Mouse (Mus musculus): ENCODE data around the gene Heatr5a. TPM values are rescaled to one million over a fixed set of nuclear protein-coding genes. Genes with fewer than 3 reads are reported as not detected.

Heatr5a gene
- polyA plus RNA-seq, 1 experiment: 17.1 TPM

- DNase-seq (ENCODE audit: low spot score): no peak
Observed at GRCm38 (mm10) chr12:51847953-51848680, 123.0 kb downstream of the Heatr5a start.

GRCm38 (mm10) chr12:51845261-51845660 is 125.9 kb downstream of the Heatr5a start:
- no peak for DNase-seq (ENCODE audit: low spot score)

DNA sequence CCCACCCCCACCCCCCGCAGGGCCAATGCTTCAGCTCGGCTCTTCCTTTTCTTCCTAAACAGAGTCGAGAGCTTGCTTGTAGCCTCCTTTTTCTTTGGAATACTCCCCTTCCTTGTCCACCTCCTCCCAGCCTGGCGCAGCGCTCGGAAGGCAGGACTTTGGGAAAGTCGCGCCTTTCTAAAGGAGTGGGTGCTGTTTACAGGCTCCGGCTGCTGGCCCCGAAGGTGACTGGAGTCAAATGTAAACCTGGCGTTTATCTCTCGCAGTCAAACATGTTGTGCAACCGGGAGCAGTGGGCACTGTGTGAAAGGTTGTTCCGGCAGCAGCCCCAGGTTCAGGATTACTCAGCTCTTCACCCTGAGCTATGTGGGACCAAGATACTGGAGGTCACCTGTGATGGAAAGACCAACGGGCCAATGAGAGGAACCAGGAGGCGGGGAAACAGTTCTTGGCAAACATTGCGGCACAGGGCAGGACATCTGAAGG is 126.3 kb downstream of the Heatr5a start:
- DNase-seq (ENCODE audit: low spot score): peak; percentile 81

- DNase-seq (ENCODE audit: low spot score): no peak
Observed at GRCm38 (mm10) chr12:51843576-51844520, 127.3 kb downstream of the Heatr5a start.

DNA sequence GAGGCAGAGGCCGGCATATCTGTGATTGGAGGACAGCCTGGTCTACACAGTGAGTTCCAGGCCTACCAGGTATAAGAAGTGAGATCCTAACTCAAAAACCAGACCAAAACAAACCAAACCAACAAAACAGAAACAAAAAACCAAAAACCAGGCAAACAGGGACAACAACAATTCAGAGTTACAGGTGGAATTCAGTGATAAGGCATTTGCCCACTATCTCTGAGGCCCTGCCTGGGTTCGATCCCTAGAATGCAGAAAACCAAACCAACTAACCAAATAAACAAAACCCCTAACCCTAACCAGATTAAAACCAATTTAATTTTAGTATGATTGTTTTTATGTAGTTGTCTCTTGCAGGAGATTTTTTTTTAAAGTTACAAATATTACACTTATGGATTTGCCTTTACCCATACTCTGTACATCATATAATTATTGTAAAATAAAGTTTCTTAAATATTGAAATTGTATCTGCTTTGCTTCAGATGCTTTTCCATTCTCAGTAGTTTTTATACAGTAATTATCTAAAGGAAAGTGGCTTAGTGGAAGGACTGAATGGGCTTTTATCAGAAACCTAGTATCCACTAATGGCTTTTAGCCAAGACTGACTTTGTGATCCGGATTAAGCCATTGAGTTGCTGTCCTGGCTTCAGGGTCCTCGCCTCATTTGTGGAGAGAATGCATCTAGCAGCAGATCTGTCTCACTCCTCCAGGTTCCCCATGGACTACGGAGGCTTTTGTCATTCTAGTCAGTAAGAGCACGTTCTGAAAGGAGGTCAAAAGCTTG is 128.8 kb downstream of the Heatr5a start:
- DNase-seq (ENCODE audit: low spot score): no peak

DNA sequence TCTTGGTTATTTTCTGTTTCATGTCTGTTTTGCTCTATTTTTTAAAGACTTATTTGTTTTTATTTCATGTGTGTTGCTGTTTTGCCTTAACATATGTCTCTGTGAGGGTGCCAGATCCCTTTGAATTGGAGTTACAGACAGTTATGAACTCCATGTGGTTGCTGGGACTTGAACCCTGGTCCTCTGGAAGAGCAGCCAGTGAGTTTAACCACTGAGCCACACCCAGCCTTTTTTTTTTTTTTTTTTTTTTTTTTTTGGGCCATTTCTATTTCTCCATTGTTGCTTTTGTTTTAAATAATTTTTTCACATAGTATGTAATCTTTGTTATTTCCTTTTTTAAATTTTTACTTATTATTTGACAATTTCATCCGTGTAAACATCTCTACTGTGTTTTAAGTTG is 131.3 kb downstream of the Heatr5a start:
- no peak for DNase-seq (ENCODE audit: low spot score)

- no peak for DNase-seq (ENCODE audit: low spot score)
Observed at GRCm38 (mm10) chr12:51835219-51835618, 135.9 kb downstream of the Heatr5a start.

- no peak for DNase-seq (ENCODE audit: low spot score)
Observed at GRCm38 (mm10) chr12:51831931-51832330, 139.2 kb downstream of the Heatr5a start.

DNA sequence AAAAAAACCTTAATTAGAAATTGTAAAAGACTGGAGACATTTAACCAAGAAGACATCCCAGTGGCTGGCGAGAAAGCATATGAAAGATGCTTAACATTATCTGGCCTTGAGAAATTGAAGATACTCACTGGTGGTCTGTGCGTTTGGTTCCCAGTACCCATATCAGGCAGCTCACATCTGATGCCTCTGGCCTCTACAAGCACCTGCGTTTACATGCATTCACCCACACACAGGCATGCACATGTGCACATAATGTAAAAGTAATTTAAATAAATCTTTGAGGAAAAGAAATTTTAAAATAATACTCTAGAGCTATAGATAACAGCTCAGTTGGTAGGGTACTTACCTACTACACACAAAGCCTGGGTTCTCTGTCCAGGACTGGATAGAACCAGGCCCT is 139.8 kb downstream of the Heatr5a start:
- no peak for DNase-seq (ENCODE audit: low spot score)

- no peak for DNase-seq (ENCODE audit: low spot score)
Observed at GRCm38 (mm10) chr12:51830671-51831070, 140.4 kb downstream of the Heatr5a start.

DNA sequence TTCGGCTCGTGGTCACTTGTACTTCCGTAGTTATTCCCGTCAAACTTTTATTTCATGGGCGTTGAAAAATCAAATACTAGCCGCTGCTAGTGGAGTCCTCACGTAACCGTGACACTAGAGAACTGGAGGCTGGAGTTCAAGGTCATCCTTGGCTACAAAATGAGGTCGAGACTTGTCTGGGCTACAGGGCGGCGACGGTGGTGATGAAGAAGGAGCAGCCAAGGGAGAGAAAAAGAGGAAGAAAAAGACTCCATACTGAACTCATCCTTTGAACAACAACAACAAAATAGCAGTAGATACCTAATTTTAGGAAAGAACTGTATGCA is 141.1 kb downstream of the Heatr5a start:
- no peak for DNase-seq (ENCODE audit: low spot score)

DNA sequence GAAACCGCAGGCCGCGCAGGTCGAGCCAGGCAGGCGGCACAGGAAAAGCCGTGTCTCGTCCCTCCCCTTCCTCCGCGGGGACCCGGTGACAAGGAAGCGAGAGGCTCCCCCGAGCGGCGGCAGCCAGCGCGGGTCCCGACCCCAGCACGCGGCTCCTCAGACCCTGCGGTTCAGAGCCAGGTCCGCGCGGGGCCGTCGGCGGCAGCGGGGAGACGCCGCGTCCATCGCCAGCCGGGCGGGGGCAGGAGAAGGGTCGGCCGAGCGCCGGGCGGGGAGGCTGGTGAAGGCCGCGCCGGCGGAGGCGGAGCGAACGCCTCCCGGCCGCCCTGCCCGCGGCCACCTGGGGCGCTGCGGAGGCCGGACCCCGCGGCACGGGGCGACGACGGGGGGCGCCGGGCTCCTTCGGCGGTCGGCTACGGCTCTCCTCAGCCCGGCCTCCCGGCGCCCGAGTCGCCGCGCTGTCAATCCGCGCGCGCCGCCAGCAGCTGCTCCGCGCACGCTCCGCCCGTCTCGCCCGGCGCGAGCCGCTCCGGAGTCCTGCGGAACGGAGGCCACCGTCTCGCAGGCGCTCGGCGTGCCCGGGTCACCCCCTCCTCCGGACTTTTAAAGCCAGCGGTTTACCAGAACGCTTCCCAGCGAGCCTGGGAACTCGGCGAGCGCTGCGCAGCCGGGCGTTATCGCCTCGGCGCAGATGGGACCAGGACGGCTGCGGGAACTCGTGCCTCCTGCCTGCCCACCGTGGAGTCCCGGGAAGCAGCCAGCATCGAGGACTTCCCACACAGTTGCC is 141.6 kb downstream of the Heatr5a start, which contains the start of gene Hectd1:
Hectd1 (minus strand) TSS at position 247 of the 787 bp plus-strand sequence.
- DNase-seq (ENCODE audit: low spot score): peak; percentile 87

- DNase-seq (ENCODE audit: low spot score): no peak
Observed at GRCm38 (mm10) chr12:51828716-51829289, 142.3 kb downstream of the Heatr5a start.

GRCm38 (mm10) chr12:51827958-51828650 is 143.0 kb downstream of the Heatr5a start:
- no peak for DNase-seq (ENCODE audit: low spot score)

Other genes with a start within 250 kb of the Heatr5a start
- 42.6 and 46.7 TPM in 2 replicates for gene Hectd1, start 141.8 kb downstream of the Heatr5a start, polyA plus RNA-seq (2012; rRNA removed)
- gene Dtd2, start 35.2 kb upstream of the Heatr5a start, polyA plus RNA-seq (2012; rRNA removed): 12.5 and 16.8 TPM in 2 replicates
- 0.10 and 0.30 TPM in 2 replicates for gene Gpr33, start 56.7 kb upstream of the Heatr5a start, polyA plus RNA-seq (2012; rRNA removed)
- gene Nubpl, start 126.4 kb upstream of the Heatr5a start, polyA plus RNA-seq (2012; rRNA removed): 4.2 TPM in 2 replicates

Data from urinary bladder, adult 2 months (tissue).